Mouse (Mus musculus) myocyte (in vitro differentiated cells): Measurements from ENCODE around the gene Amigo3. TPM values are rescaled to one million over a fixed set of nuclear protein-coding genes. Genes with fewer than 3 reads are reported as not detected.

Source experiments
- H3K27me3 ChIP-seq: one replicate; pipeline ENCODE4 v1.6.1; 2011; ENCODE audit not compliant: control insufficient read depth, insufficient read depth, insufficient read length
- H3K36me3 ChIP-seq: one replicate; pipeline ENCODE4 v1.6.1; 2011; ENCODE audit not compliant: control insufficient read depth, insufficient read depth
- H3K4me2 ChIP-seq: one replicate; pipeline ENCODE4 v1.6.1; 2011; ENCODE audit warnings: low read depth, control low read depth
- H3K4me3 ChIP-seq: one replicate; pipeline ENCODE4 v1.5.1; 2011; ENCODE audit warnings: mild to moderate bottlenecking, control low read depth, moderate library complexity
- H3K79me2 ChIP-seq: one replicate; pipeline ENCODE4 v1.6.1; 2011; ENCODE audit not compliant: control insufficient read depth, insufficient read depth
- H3ac ChIP-seq: one replicate; pipeline ENCODE4 v1.6.1; 2011; ENCODE audit not compliant: control insufficient read depth, insufficient read length
- CEBPB ChIP-seq: IDR thresholded peaks from 2 replicates; pipeline ENCODE4 v1.6.1; 2011; ENCODE audit warnings: mild to moderate bottlenecking, moderate library complexity; ENCODE audit not compliant: poor library complexity, insufficient read depth, severe bottlenecking
- E2F4 ChIP-seq: IDR thresholded peaks from one replicate; pipeline ENCODE4 v1.6.1; 2011; ENCODE audit warnings: mild to moderate bottlenecking, control low read depth, moderate library complexity; ENCODE audit not compliant: insufficient read depth
- MAX ChIP-seq: IDR thresholded peaks from one replicate; pipeline ENCODE4 v1.6.1; 2011; ENCODE audit warnings: low read depth, mild to moderate bottlenecking, control low read depth
- MYOD1 ChIP-seq, 3 experiments: IDR thresholded peaks; one replicate each; pipeline ENCODE4 v1.6.1; 2011; ENCODE audit warnings: control low read depth in 2 of 3, low read depth in 2 of 3, mild to moderate bottlenecking in 2 of 3, moderate library complexity in 1 of 3; ENCODE audit not compliant: insufficient read length in 2 of 3, control insufficient read depth in 1 of 3
- MYOG ChIP-seq, 3 experiments: IDR thresholded peaks; one replicate each; pipeline ENCODE4 v1.6.1; 2011; ENCODE audit warnings: control low read depth in 2 of 3, low read depth in 2 of 3, mild to moderate bottlenecking in 2 of 3; ENCODE audit not compliant: insufficient read length in 2 of 3, control insufficient read depth in 1 of 3, insufficient read depth in 1 of 3
- POLR2A ChIP-seq: IDR thresholded peaks from one replicate; pipeline ENCODE4 v1.6.1; 2011; ENCODE audit warnings: low read depth, mild to moderate bottlenecking, control low read depth, moderate library complexity; ENCODE audit not compliant: insufficient read length
- POLR2AphosphoS2 ChIP-seq: IDR thresholded peaks from one replicate; pipeline ENCODE4 v1.6.1; 2011; ENCODE audit warnings: low read depth, control low read depth; ENCODE audit not compliant: insufficient read length
- REST ChIP-seq: IDR thresholded peaks from one replicate; pipeline ENCODE4 v1.6.1; 2011; ENCODE audit warnings: mild to moderate bottlenecking, control low read depth, moderate library complexity; ENCODE audit not compliant: insufficient read depth, insufficient read length
- SRF ChIP-seq: IDR thresholded peaks from one replicate; pipeline ENCODE4 v1.6.1; 2011; ENCODE audit warnings: low read depth; ENCODE audit not compliant: control insufficient read depth, insufficient read length
- TCF12 ChIP-seq: IDR thresholded peaks from one replicate; pipeline ENCODE4 v1.6.1; 2011; ENCODE audit warnings: mild to moderate bottlenecking, control low read depth; ENCODE audit not compliant: poor library complexity, insufficient read depth, severe bottlenecking
- TCF3 ChIP-seq: IDR thresholded peaks from one replicate; pipeline ENCODE4 v1.6.1; 2011; ENCODE audit warnings: low read depth, control low read depth; ENCODE audit not compliant: insufficient read length
- USF1 ChIP-seq: IDR thresholded peaks from one replicate; pipeline ENCODE4 v1.6.1; 2011; ENCODE audit warnings: low read depth, mild to moderate bottlenecking, control low read depth, moderate library complexity
- polyA plus RNA-seq: library from polyadenylated mRNA; unstranded; fragments of >200 nt; fragmentation: generic; extraction: Trizol; gene quantifications from one replicate; pipeline ENCODE4 v1.2.1, GENCODE M21; 2012; ENCODE audit warnings: missing spikeins

Gene Amigo3
- polyA plus RNA-seq, 1 experiment = 1.8 TPM

GRCm38 (mm10) chr9:108035331-108036156, 17.4 kb upstream of the Amigo3 start:
- H3K27me3 ChIP-seq = no peaks in the 10 kb centered on the region
- TF ChIP-seq MAX = no peak
- no peak for TF ChIP-seq SRF
- TF ChIP-seq CEBPB = no peak
- no peak for TF ChIP-seq USF1
- TF ChIP-seq TCF3 = no peak
- H3K79me2 ChIP-seq = no peaks in the 10 kb centered on the region
- no peak overlapping the region for H3K4me2 ChIP-seq
- peaks cover 12% of the 10 kb centered on the region for H3K36me3 ChIP-seq
- no peak overlapping the region for H3K4me3 ChIP-seq
- no peak overlapping the region for H3ac ChIP-seq

- Histone ChIP-seq H3K36me3 (peaks cover 4% of the 10 kb centered on the region), H3ac (no peak overlapping the region), H3K4me3 (no peak overlapping the region), H3K27me3 (no peaks in the 10 kb centered on the region), H3K4me2 (no peak overlapping the region), H3K79me2 (peaks cover 5% of the 10 kb centered on the region)
- TF ChIP-seq POLR2A = no peak
- TF ChIP-seq POLR2AphosphoS2 = peak; percentile 23
- TF ChIP-seq TCF3 = no peak
- TF ChIP-seq CEBPB = no peak
- no peak for TF ChIP-seq SRF
These were observed 8.0 kb upstream of the Amigo3 start for GRCm38 (mm10) chr9:108044751-108045492.

GRCm38 (mm10) chr9:108046582-108046981, 6.4 kb upstream of the Amigo3 start:
- Histone ChIP-seq H3K27me3 (no peaks in the 10 kb centered on the region), H3K36me3 (no peaks in the 10 kb centered on the region), H3K4me3 (no peak overlapping the region), H3K79me2 (peaks cover 7% of the 10 kb centered on the region), H3K4me2 (no peak overlapping the region), H3ac (no peak overlapping the region)
- TF ChIP-seq E2F4 (no peak), TCF12 (no peak), MYOD1 (IDR thresholded peaks at IDR 0.05; ENCODE audit: control insufficient read depth in 1 of 3, insufficient read length in 2 of 3, low read depth in 2 of 3) (no peak), MAX (no peak), MYOG (IDR thresholded peaks at IDR 0.05; ENCODE audit: control insufficient read depth in 1 of 3, insufficient read depth in 1 of 3, insufficient read length in 2 of 3, low read depth in 2 of 3) (no peak), REST (no peak), TCF3 (no peak), POLR2A (no peak), POLR2AphosphoS2 (no peak), SRF (no peak), USF1 (no peak)

GRCm38 (mm10) chr9:108047601-108048565, 5.1 kb upstream of the Amigo3 start:
- peak overlapping the region; percentile 77 for H3K4me3 ChIP-seq
- H3K79me2 ChIP-seq = peaks cover 7% of the 10 kb centered on the region
- peak overlapping the region; percentile 88 for H3K4me2 ChIP-seq
- no peaks in the 10 kb centered on the region for H3K27me3 ChIP-seq
- TF ChIP-seq MYOD1 (IDR thresholded peaks at IDR 0.05; ENCODE audit: control insufficient read depth in 1 of 3, insufficient read length in 2 of 3, low read depth in 2 of 3) (no peak), CEBPB (no peak), TCF12 (no peak), TCF3 (no peak), MYOG (IDR thresholded peaks at IDR 0.05; ENCODE audit: control insufficient read depth in 1 of 3, insufficient read depth in 1 of 3, insufficient read length in 2 of 3, low read depth in 2 of 3) (no peak), POLR2A (no peak), POLR2AphosphoS2 (no peak), MAX (no peak), SRF (no peak), E2F4 (no peak), REST (no peak), USF1 (no peak)
- no peak overlapping the region for H3ac ChIP-seq
- H3K36me3 ChIP-seq = no peaks in the 10 kb centered on the region
